In the genomic region with DNA sequence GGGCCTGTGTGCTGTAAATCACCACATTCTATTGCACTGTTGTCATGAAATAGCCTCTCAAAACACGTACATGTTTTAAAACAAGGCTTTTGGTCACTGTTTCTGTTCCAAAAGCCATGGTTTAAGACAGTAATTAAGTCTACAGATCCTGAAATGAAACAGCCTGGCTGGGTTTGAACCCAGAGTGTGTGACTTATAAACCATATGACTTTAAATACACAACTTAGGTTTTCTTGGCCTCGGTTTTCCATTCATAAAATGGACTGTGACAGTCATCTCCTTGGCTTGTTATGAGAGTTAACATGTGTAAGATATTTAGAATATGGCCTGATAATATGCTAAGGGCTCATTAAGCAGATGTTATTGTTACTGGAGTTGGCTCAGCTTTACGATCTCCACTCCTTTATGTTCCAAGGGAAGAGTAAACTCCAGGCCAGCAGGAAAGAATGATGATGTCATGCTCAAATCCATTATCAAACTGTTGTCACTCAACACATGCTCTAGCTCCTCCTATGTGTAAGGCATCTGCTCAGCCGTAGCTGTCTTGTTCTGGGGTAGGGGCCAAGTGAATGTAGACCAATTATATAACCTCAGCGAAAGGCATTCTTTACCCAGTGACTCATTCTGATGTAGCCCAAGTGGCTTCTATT, we compare ENCODE assay signal across 12 mouse cellular contexts.
DNase-seq lines count a peak whose midpoint lies in the region; ATAC-seq and TF ChIP-seq lines count a peak whose summit lies in the region.
"Had no signal": no experiment of that assay in that cellular context is flagged by ENCODE, and none has a peak within 500 bp of the region (broad histone marks: within the 10 kb centered on the region; RNA-seq: fewer than 3 reads in every experiment).

No protein-coding gene starts in this region.

- H3K27me3 ChIP-seq in lung, embryonic 15.5 days: no peaks in the 10 kb centered on the region
- no peaks in the 10 kb centered on the region for H3K27me3 ChIP-seq in heart, adult 2 months (ENCODE audit: control insufficient read depth, insufficient read depth, low read length)
- no peaks in the 10 kb centered on the region for H3K27me3 ChIP-seq in stomach, postnatal 0 days (ENCODE audit: control insufficient read depth, insufficient read depth, low read length)
- no peaks in the 10 kb centered on the region for H3K27me3 ChIP-seq in hindbrain, embryonic 14.5 days (ENCODE audit: control insufficient read depth, insufficient read depth, low read length)
- H3K27me3 ChIP-seq: megakaryocyte, embryonic 14.5 days had no signal

- 0 out of 2 replicates have a peak, but pooled peaks cover 3% of the 10 kb centered on the region for H3K4me1 ChIP-seq in lung, embryonic 15.5 days
- H3K4me1 ChIP-seq in heart, adult 2 months (ENCODE audit: control insufficient read depth, insufficient read depth, low read length): no peaks in the 10 kb centered on the region
- H3K4me1 ChIP-seq in stomach, postnatal 0 days (replicated peaks; ENCODE audit: control insufficient read depth, insufficient read depth): no peaks in the 10 kb centered on the region
- no peaks in the 10 kb centered on the region for H3K4me1 ChIP-seq in hindbrain, embryonic 14.5 days (replicated peaks; ENCODE audit: control insufficient read depth, insufficient read depth, low read length)
- H3K4me1 ChIP-seq: embryonic facial prominence, embryonic 15.5 days; megakaryocyte, embryonic 14.5 days had no signal

- TF ChIP-seq EP300 in heart, adult 2 months (IDR thresholded peaks at IDR 0.05; ENCODE audit: insufficient read depth, low read depth, low read length): 0 out of 2 replicates have a peak, but pooled peaks have one; percentile 45
- TF ChIP-seq EP300 in stomach, postnatal 0 days (optimal IDR thresholded peaks at IDR 0.05): no peak

- no peaks in the 10 kb centered on the region for H3K9me3 ChIP-seq in lung, embryonic 15.5 days
- no peaks in the 10 kb centered on the region for H3K9me3 ChIP-seq in stomach, postnatal 0 days (ENCODE audit: control insufficient read depth, low read length)
- H3K9me3 ChIP-seq in hindbrain, embryonic 14.5 days (ENCODE audit: control insufficient read depth, low read length): no peaks in the 10 kb centered on the region
- H3K9me3 ChIP-seq: embryonic facial prominence, embryonic 15.5 days; megakaryocyte, embryonic 14.5 days had no signal

- 41% methylated on average over 5 of the region's 5 CpGs for WGBS in lung, embryonic 15.5 days
- WGBS in heart, adult 2 months: 33% methylated on average over 5 of the region's 5 CpGs
- 41% methylated on average over 5 of the region's 5 CpGs for WGBS in stomach, postnatal 0 days
- WGBS in hindbrain, embryonic 14.5 days: 80% methylated on average over 5 of the region's 5 CpGs

- intact Hi-C loops in heart, adult 2 months (cut with DNase I): no loop called here
- intact Hi-C loops in heart, postnatal 25 days (cut with DNase I): no loop called here

- H3K9ac ChIP-seq in lung, embryonic 15.5 days: no peak overlapping the region
- no peak overlapping the region for H3K9ac ChIP-seq in heart, adult 2 months (ENCODE audit: low read depth, low read length)
- no peak overlapping the region for H3K9ac ChIP-seq in stomach, postnatal 0 days (ENCODE audit: low read length)
- no peak overlapping the region for H3K9ac ChIP-seq in hindbrain, embryonic 14.5 days
- H3K9ac ChIP-seq: embryonic facial prominence, embryonic 15.5 days had no signal

- TF ChIP-seq POLR2A in heart, adult 2 months (IDR thresholded peaks at IDR 0.05; ENCODE audit: insufficient read depth, low read depth, low read length): no peak

- no peak overlapping the region for H3K27ac ChIP-seq in lung, embryonic 15.5 days
- H3K27ac ChIP-seq in heart, adult 2 months: peak overlapping the region; percentile 45; the same call in 1 of the 2 replicates
- no peak overlapping the region for H3K27ac ChIP-seq in stomach, postnatal 0 days (replicated peaks)
- H3K27ac ChIP-seq in hindbrain, embryonic 14.5 days: no peak overlapping the region
- H3K27ac ChIP-seq: embryonic facial prominence, embryonic 15.5 days had no signal

- H3K4me2 ChIP-seq in lung, embryonic 15.5 days: no peak overlapping the region
- no peak overlapping the region for H3K4me2 ChIP-seq in stomach, postnatal 0 days (replicated peaks; ENCODE audit: low read depth)
- no peak overlapping the region for H3K4me2 ChIP-seq in hindbrain, embryonic 14.5 days (replicated peaks)
- H3K4me2 ChIP-seq: embryonic facial prominence, embryonic 15.5 days had no signal

- no peaks in the 10 kb centered on the region for H3K79me2 ChIP-seq in heart, adult 2 months (replicated peaks; ENCODE audit: control insufficient read depth, insufficient read depth, low read length)

- TF ChIP-seq CTCF in heart, adult 2 months (IDR thresholded peaks at IDR 0.05): no peak
- TF ChIP-seq CTCF in stomach, postnatal 0 days (IDR thresholded peaks at IDR 0.05; ENCODE audit: low read depth): no peak

- peak; percentile 94 for ATAC-seq in lung, embryonic 15.5 days (ENCODE audit: borderline replicate concordance, extremely low read depth, low FRiP score, low TSS enrichment)
- peak; percentile 53; the same call in 1 of the 2 replicates for ATAC-seq in stomach, postnatal 0 days (ENCODE audit: low FRiP score, low TSS enrichment)
- no peak for ATAC-seq in hindbrain, embryonic 14.5 days (ENCODE audit: low FRiP score)

- H3K36me3 ChIP-seq in lung, embryonic 15.5 days: no peaks in the 10 kb centered on the region
- no peaks in the 10 kb centered on the region; the same call in 1 of the 2 replicates for H3K36me3 ChIP-seq in heart, adult 2 months (ENCODE audit: control insufficient read depth, insufficient read depth, low read length)
- H3K36me3 ChIP-seq in stomach, postnatal 0 days (ENCODE audit: control insufficient read depth, insufficient read depth, low read length): no peaks in the 10 kb centered on the region
- H3K36me3 ChIP-seq in hindbrain, embryonic 14.5 days (replicated peaks; ENCODE audit: control insufficient read depth, insufficient read depth): no peaks in the 10 kb centered on the region
- H3K36me3 ChIP-seq: embryonic facial prominence, embryonic 15.5 days had no signal

- H3K4me3 ChIP-seq in lung, embryonic 15.5 days: no peak overlapping the region
- no peak overlapping the region for H3K4me3 ChIP-seq in heart, adult 2 months
- H3K4me3 ChIP-seq in stomach, postnatal 0 days (ENCODE audit: low read depth, low read length): no peak overlapping the region
- no peak overlapping the region for H3K4me3 ChIP-seq in hindbrain, embryonic 14.5 days (replicated peaks; ENCODE audit: low read length)
- H3K4me3 ChIP-seq: embryonic facial prominence, embryonic 15.5 days; megakaryocyte, embryonic 14.5 days; myocyte had no signal

- DNase-seq in lung, postnatal 14 days: no peak
- DNase-seq in heart, adult 2 months: peak in 1 of 2 experiments; percentile 32
- peak; percentile 9 for DNase-seq in heart, postnatal 25 days (ENCODE audit: low spot score)
- no peak for DNase-seq in stomach, postnatal 0 days (ENCODE audit: low spot score)
- no peak for DNase-seq in spleen, postnatal 4 days (ENCODE audit: low spot score in 2 of 2)
- no peak for DNase-seq in hindbrain, embryonic 14.5 days (ENCODE audit: low spot score)
- DNase-seq: cerebellum, postnatal 14 days; gastrocnemius, postnatal 10 days had no signal
